Mouse (Mus musculus) cortical plate, adult 2 months (tissue): ENCODE results near the gene Ric8b. TPM values are rescaled to one million over a fixed set of nuclear protein-coding genes. Genes with fewer than 3 reads are reported as not detected.

ENCODE experiments used
- H3K27ac ChIP-seq: fragments of 200-500 bp; 2 replicates; pipeline ENCODE4 v1.5.1; 2012; ENCODE audit warnings: low read length, control low read depth, inconsistent platforms; ENCODE audit not compliant: insufficient read depth
- H3K4me1 ChIP-seq: fragments of 200-500 bp; 2 replicates; pipeline ENCODE4 v1.6.1; 2011; ENCODE audit warnings: low read length; ENCODE audit not compliant: control insufficient read depth, insufficient read depth
- H3K4me3 ChIP-seq: fragments of 200-500 bp; 2 replicates; pipeline ENCODE4 v1.5.1; 2011; ENCODE audit warnings: mild to moderate bottlenecking, low read length, control low read depth; ENCODE audit not compliant: insufficient read depth
- CTCF ChIP-seq: fragments of 200-500 bp; IDR thresholded peaks from 2 replicates; pipeline ENCODE4 v1.5.1; 2011; ENCODE audit warnings: mild to moderate bottlenecking, control low read depth, low read length; ENCODE audit not compliant: insufficient read depth; ENCODE audit errors: extremely low read depth
- POLR2A ChIP-seq: fragments of 200-500 bp; IDR thresholded peaks from 2 replicates; pipeline ENCODE4 v1.6.1; 2011; ENCODE audit warnings: mild to moderate bottlenecking, low read length, control low read depth; ENCODE audit not compliant: insufficient read depth; ENCODE audit errors: extremely low read depth
- polyA plus RNA-seq: library from polyadenylated mRNA; depleted of rRNA; stranded (reverse); fragments of >200 nt; gene quantifications from 2 replicates; pipeline ENCODE4 v1.2.3, GENCODE M21; 2012

The Ric8b gene
- polyA plus RNA-seq, 1 experiment, result 39.7 TPM

DNA sequence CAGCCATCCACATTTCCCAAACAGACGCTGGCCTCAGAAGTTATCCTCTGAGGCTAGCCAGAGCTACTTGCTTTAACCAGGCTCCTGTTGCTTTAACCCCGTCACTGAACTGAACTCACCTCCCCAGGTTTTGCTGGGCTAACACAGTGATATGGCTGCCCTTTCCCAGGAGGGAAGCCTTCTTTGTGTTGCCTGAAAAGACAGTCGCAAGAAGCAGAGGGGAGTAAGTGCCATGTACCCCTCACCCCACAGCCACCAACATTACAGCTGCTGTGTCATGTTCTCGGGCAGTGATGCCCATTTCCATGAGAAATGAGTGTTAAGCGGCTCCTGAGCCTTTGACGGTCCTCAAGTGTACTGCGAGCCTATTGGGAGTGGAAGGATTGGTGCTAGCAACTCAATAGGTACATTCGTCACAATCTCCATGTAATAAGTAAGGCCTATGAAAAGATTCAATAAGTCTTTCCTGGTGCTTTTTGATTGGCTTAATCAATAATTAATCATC lies 96.6 kb downstream of the Ric8b start:
- Histone ChIP-seq H3K4me3 (no peak overlapping the region), H3K27ac (no peak overlapping the region), H3K4me1 (no peaks in the 10 kb centered on the region)
- no peak for TF ChIP-seq CTCF

DNA sequence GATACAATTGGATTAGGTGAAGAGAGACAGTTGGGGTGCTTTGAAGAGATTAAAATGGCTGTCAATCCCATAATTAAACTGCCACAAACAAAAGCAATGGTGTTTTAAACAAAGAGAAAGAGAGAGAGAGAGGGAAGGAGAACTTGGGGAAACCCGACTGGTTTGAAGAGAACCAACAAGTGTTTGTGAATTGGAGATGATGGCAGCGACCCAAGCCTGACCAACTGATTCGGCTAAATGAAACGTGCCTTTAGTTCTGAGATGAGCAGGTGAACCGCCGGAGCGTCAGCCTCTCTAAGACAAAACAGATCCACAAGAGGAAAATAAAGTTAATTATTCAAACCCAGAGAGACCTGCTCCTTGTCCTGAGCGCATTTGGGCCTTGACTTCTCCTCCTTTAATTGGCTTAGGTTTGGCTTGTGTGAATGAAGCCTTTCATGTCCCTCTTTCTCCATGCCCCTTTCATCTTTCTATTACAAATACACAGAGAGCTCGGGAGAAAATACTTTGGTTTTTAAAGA lies 97.1 kb downstream of the Ric8b start:
- no peak overlapping the region for H3K27ac ChIP-seq
- H3K4me3 ChIP-seq, result no peak overlapping the region
- H3K4me1 ChIP-seq, result no peaks in the 10 kb centered on the region
- no peak for TF ChIP-seq CTCF
- no peak for TF ChIP-seq POLR2A

DNA sequence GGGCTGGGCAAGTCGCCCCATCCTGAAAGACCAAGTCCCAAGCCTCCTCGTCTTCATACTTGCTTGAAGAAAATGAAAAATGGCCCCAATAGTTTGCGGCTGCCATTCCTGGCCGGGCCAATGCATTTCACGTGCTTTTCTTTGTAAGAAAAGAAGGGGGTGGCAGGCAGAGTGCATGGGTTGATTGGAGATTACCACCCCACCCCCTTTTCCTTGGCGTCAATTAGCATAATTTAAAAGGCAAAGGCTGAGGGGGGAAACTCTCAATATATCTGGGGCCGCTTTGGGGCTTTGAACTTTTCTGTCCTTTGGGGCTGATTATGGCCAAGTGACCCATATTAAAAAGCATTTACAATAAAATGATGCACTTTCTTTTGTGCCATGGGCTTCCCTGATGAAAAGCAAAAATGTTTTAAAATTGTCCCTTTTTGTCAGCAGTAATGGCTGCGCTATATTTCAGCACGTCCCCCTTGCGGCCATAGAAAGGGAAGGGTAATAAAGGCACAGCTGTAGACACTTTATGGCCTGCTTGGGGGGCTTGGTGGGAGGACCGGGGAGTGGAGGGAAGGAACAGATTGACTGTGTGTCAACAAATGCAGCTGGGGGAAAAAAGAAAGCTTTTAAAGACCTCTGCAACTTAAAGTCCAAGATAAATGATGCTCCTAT lies 105.4 kb downstream of the Ric8b start:
- Histone ChIP-seq H3K4me1 (no peaks in the 10 kb centered on the region), H3K27ac (no peak overlapping the region), H3K4me3 (no peak overlapping the region)
- no peak for TF ChIP-seq POLR2A
- TF ChIP-seq CTCF, result no peak

DNA sequence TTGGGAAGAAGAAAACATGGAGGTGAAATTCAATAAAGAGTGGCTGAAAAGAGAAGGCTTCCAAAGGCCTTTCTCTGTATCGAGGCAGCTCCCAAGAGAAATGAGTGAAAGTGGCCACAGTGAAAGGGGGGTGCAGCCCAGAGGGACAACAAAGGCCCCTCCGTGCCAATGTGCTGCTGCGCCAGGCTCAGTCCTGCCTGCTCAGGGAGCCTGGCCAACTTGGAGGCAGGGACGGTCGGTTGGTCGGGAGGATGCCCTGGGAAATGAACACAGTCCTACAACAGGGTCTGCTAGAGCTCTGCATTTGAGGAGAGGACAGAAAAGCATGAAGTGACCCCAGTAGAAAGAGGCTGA lies 105.9 kb downstream of the Ric8b start:
- TF ChIP-seq CTCF, result no peak
- TF ChIP-seq POLR2A, result no peak
- H3K27ac ChIP-seq, result no peak overlapping the region

DNA sequence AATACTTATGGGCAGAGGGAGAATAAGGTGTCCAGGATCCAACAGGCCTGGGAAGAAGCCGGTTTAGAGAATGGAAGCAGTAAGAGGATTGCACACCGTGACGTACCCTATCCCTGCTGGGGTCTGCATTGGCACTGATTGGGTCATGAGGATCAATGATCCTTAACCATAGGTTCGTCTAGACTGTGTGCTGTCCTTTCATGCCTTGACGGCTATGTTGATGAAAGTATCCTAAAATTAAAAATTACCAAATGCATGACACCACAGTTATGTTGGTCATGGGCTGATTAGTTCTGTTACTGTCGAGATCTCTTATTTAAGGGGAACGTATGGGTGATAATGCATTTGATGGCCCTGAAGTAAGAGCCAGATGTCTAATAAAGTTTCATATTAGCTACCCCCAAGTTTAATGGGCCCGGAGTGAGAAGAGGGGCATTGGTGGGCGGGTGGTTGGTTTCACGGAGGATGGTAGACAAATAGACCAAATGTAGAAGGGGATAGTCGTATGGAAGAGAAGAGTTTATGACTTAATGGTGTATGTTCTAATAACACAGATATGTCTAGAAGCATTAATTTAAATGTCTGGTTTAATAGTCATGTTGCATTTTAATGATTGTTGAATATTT lies 108.5 kb downstream of the Ric8b start:
- TF ChIP-seq POLR2A (no peak), CTCF (no peak)
- Histone ChIP-seq H3K4me1 (no peaks in the 10 kb centered on the region), H3K27ac (no peak overlapping the region)

More for the DNA sequence above, 105.9 kb downstream of the Ric8b start:
- Histone ChIP-seq H3K4me1 (no peaks in the 10 kb centered on the region), H3K4me3 (no peak overlapping the region)

DNA sequence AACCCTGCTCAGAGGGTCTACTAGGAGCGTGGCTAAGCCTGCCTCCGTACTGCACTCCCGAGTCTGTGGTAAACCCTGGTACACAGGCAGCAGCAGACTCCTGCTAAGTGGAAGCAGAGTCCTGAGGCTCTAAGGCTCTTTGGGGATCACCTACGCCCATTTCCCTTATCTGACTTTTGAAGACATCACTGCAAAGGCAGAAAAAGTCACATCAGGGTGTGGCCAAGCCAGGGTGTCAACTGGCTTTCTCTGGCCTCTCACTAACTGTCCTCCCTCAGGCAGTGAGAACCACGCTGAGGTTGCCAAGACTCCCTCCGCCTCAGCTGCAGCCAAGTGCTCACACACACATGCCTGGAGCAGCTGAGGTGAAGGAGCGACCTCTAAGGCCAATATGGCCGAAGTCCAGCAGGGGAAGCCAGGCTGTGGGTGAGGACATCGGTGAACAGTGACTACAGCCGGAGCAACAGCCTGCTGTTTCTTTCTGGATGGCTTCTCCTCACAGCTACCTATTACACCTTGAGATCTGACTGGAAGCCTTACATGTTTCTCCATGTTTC lies 110.3 kb downstream of the Ric8b start:
- H3K4me3 ChIP-seq, result no peak overlapping the region
- TF ChIP-seq CTCF (no peak), POLR2A (no peak)
- H3K4me1 ChIP-seq, result no peaks in the 10 kb centered on the region
- H3K27ac ChIP-seq, result no peak overlapping the region

More for the DNA sequence above, 108.5 kb downstream of the Ric8b start:
- no peak overlapping the region for H3K4me3 ChIP-seq

DNA sequence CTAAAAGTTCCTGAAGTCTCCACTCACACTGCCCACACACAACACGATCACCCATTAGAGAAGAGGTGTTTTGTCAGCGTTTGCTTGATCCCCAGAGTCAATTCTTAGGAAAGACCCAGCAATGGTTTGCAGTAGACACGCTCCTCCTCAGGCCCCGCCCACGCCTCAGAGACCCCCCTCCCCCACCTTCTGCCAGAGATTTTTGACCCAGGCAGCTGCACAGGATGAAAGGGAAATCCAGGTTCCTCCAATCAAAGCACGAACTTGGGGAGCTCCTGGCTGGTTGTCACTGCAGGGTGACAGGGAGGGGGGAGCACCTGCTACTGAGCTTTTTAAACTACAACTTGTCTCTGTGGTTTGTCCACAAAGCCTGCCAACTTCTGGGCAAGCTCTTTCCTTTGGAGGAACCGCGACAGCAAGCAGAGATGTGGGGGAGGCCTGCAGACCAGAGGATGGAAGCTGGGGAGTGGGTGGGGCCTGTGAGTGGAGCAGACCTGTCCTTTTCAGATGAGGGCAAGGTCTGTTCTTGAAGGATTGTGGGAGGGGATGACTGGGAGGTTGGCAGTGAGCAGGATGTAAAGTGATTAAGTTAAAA lies 117.8 kb downstream of the Ric8b start:
- Histone ChIP-seq H3K4me3 (no peak overlapping the region), H3K4me1 (no peaks in the 10 kb centered on the region), H3K27ac (no peak overlapping the region)
- TF ChIP-seq POLR2A (no peak), CTCF (no peak)

DNA sequence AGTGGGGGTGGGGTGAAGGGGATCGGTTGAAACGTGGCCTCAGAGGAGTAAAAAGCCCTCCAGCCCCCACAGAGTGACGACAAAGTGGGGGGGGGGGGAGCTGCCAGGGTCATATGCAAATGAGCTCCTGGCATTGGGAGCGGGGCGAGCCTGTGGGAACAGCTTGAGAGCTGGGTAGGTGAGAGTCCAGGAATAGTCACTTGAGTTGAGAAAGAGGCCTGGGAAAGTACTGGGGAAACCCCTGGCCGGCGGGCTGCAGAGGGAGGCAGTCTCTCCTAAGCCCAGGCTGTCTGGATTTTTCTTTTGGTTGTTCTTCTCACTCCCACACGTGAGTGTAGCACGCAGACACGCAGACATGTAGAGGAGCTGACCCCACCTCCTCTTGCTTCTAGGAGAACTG lies 120.7 kb downstream of the Ric8b start:
- TF ChIP-seq POLR2A (no peak), CTCF (no peak)
- H3K4me3 ChIP-seq, result no peak overlapping the region
- no peaks in the 10 kb centered on the region for H3K4me1 ChIP-seq
- H3K27ac ChIP-seq, result no peak overlapping the region

DNA sequence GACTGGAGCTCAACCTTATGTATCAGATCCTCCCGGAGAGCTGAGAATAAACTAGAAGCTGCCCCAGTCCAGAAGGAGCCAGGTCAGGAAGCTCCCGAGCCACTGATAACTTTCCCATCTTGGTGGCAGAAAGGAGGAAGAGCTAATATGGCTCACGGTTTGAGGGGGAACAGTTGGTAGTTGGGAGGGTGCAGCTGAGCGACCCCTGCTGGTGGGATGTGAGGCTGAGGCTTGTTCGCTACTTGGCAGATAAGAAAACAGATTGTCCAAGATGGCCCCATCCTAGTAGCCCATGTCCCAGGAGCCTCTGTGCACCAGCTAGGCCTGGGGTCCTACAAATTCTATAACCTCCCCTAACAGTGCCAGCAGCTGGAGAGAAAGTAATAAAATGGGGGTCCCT lies 121.4 kb downstream of the Ric8b start:
- Histone ChIP-seq H3K4me1 (no peaks in the 10 kb centered on the region), H3K27ac (no peak overlapping the region), H3K4me3 (no peak overlapping the region)
- TF ChIP-seq POLR2A (no peak), CTCF (no peak)

DNA sequence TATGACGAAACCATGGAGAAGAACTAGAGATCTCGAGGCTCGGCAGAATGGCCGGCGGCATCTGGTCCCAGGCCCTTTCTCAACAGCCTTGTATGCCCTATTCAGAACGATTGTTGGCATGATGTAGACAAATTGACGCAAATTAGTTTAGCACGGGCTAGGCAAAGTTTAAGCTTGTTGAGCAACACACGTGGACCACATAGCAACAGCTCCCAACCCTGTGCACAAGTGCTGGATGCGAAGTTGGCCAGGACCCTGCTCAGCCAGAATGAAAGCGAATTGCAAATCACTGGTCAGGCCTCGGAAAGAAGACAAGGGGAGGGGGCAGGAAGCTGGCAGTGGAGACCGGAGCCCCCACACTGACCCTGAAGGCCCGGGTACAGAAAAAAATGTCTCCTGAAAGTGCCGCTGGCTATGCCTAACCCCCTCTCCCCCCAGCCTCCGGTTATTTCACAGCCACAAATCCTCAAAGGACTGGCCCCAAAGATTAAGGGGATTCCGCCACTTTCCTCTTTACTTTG lies 126.8 kb downstream of the Ric8b start:
- no peak for TF ChIP-seq CTCF
- TF ChIP-seq POLR2A, result no peak
- no peak overlapping the region for H3K4me3 ChIP-seq
- no peak overlapping the region for H3K27ac ChIP-seq
- no peaks in the 10 kb centered on the region for H3K4me1 ChIP-seq
